Mouse (Mus musculus): ENCODE measurements around the gene Cntn5. TPM values are rescaled to one million over a fixed set of nuclear protein-coding genes. Genes with fewer than 3 reads are reported as not detected.

The Cntn5 gene
- polyA plus RNA-seq, 1 experiment = not detected

- H3K4me2 ChIP-seq (ENCODE audit: low read depth) = no peak overlapping the region
- H3K79me2 ChIP-seq (ENCODE audit: control insufficient read depth, insufficient read depth) = no peaks in the 10 kb centered on the region
- no peak for TF ChIP-seq REST (IDR thresholded peaks at IDR 0.05; ENCODE audit: insufficient read depth, insufficient read length)
- no peak for TF ChIP-seq USF1 (IDR thresholded peaks at IDR 0.05; ENCODE audit: low read depth)
- TF ChIP-seq TCF3 (IDR thresholded peaks at IDR 0.05; ENCODE audit: insufficient read length, low read depth) = no peak
- no peak for TF ChIP-seq TCF12 (IDR thresholded peaks at IDR 0.05; ENCODE audit: insufficient read depth, poor library complexity, severe bottlenecking)
- TF ChIP-seq POLR2A (IDR thresholded peaks at IDR 0.05; ENCODE audit: insufficient read length, low read depth) = no peak
- no peak for TF ChIP-seq E2F4 (IDR thresholded peaks at IDR 0.05; ENCODE audit: insufficient read depth)
- H3K27me3 ChIP-seq (ENCODE audit: control insufficient read depth, insufficient read depth, insufficient read length) = no peaks in the 10 kb centered on the region
- no peak overlapping the region for H3K4me3 ChIP-seq
- H3K36me3 ChIP-seq (ENCODE audit: control insufficient read depth, insufficient read depth) = no peaks in the 10 kb centered on the region
- H3ac ChIP-seq (ENCODE audit: control insufficient read depth, insufficient read length) = no peak overlapping the region
Observed at GRCm38 (mm10) chr9:9673277-9674049, 1231.1 kb downstream of the Cntn5 start.

GRCm38 (mm10) chr9:9653463-9653862 lies 1251.1 kb downstream of the Cntn5 start:
- Histone ChIP-seq H3K36me3 (ENCODE audit: control insufficient read depth, insufficient read depth) (no peaks in the 10 kb centered on the region), H3K4me2 (ENCODE audit: low read depth) (no peak overlapping the region), H3K4me3 (no peak overlapping the region), H3ac (ENCODE audit: control insufficient read depth, insufficient read length) (no peak overlapping the region), H3K79me2 (ENCODE audit: control insufficient read depth, insufficient read depth) (no peaks in the 10 kb centered on the region), H3K27me3 (ENCODE audit: control insufficient read depth, insufficient read depth, insufficient read length) (no peaks in the 10 kb centered on the region)
- no peak for TF ChIP-seq MAX (IDR thresholded peaks at IDR 0.05; ENCODE audit: low read depth)
- TF ChIP-seq MYOG (IDR thresholded peaks at IDR 0.05; ENCODE audit: control insufficient read depth in 1 of 3, insufficient read depth in 1 of 3, insufficient read length in 2 of 3, low read depth in 2 of 3) = no peak
- TF ChIP-seq MYOD1 (IDR thresholded peaks at IDR 0.05; ENCODE audit: control insufficient read depth in 1 of 3, insufficient read length in 2 of 3, low read depth in 2 of 3) = no peak
- no peak for TF ChIP-seq CEBPB (IDR thresholded peaks at IDR 0.05; ENCODE audit: insufficient read depth, poor library complexity, severe bottlenecking)
- no peak for TF ChIP-seq SRF (IDR thresholded peaks at IDR 0.05; ENCODE audit: control insufficient read depth, insufficient read length, low read depth)
- TF ChIP-seq USF1 (IDR thresholded peaks at IDR 0.05; ENCODE audit: low read depth) = no peak
- TF ChIP-seq POLR2AphosphoS2 (IDR thresholded peaks at IDR 0.05; ENCODE audit: insufficient read length, low read depth) = no peak
- no peak for TF ChIP-seq POLR2A (IDR thresholded peaks at IDR 0.05; ENCODE audit: insufficient read length, low read depth)
- TF ChIP-seq TCF3 (IDR thresholded peaks at IDR 0.05; ENCODE audit: insufficient read length, low read depth) = no peak
- TF ChIP-seq E2F4 (IDR thresholded peaks at IDR 0.05; ENCODE audit: insufficient read depth) = no peak
- no peak for TF ChIP-seq REST (IDR thresholded peaks at IDR 0.05; ENCODE audit: insufficient read depth, insufficient read length)
- no peak for TF ChIP-seq TCF12 (IDR thresholded peaks at IDR 0.05; ENCODE audit: insufficient read depth, poor library complexity, severe bottlenecking)

GRCm38 (mm10) chr9:9647361-9647760 lies 1257.2 kb downstream of the Cntn5 start:
- H3K4me2 ChIP-seq (ENCODE audit: low read depth) = no peak overlapping the region
- H3K27me3 ChIP-seq (ENCODE audit: control insufficient read depth, insufficient read depth, insufficient read length) = no peaks in the 10 kb centered on the region
- H3K36me3 ChIP-seq (ENCODE audit: control insufficient read depth, insufficient read depth) = no peaks in the 10 kb centered on the region
- no peak overlapping the region for H3K4me3 ChIP-seq
- TF ChIP-seq REST (IDR thresholded peaks at IDR 0.05; ENCODE audit: insufficient read depth, insufficient read length) (no peak), USF1 (IDR thresholded peaks at IDR 0.05; ENCODE audit: low read depth) (no peak), MYOD1 (IDR thresholded peaks at IDR 0.05; ENCODE audit: control insufficient read depth in 1 of 3, insufficient read length in 2 of 3, low read depth in 2 of 3) (no peak), TCF12 (IDR thresholded peaks at IDR 0.05; ENCODE audit: insufficient read depth, poor library complexity, severe bottlenecking) (no peak), CEBPB (IDR thresholded peaks at IDR 0.05; ENCODE audit: insufficient read depth, poor library complexity, severe bottlenecking) (no peak), E2F4 (IDR thresholded peaks at IDR 0.05; ENCODE audit: insufficient read depth) (no peak), TCF3 (IDR thresholded peaks at IDR 0.05; ENCODE audit: insufficient read length, low read depth) (no peak), MAX (IDR thresholded peaks at IDR 0.05; ENCODE audit: low read depth) (no peak)
- H3K79me2 ChIP-seq (ENCODE audit: control insufficient read depth, insufficient read depth) = no peaks in the 10 kb centered on the region
- H3ac ChIP-seq (ENCODE audit: control insufficient read depth, insufficient read length) = no peak overlapping the region

- Histone ChIP-seq H3K79me2 (ENCODE audit: control insufficient read depth, insufficient read depth) (no peaks in the 10 kb centered on the region), H3K4me2 (ENCODE audit: low read depth) (no peak overlapping the region), H3K4me3 (no peak overlapping the region), H3ac (ENCODE audit: control insufficient read depth, insufficient read length) (no peak overlapping the region), H3K27me3 (ENCODE audit: control insufficient read depth, insufficient read depth, insufficient read length) (no peaks in the 10 kb centered on the region), H3K36me3 (ENCODE audit: control insufficient read depth, insufficient read depth) (no peaks in the 10 kb centered on the region)
- no peak for TF ChIP-seq E2F4 (IDR thresholded peaks at IDR 0.05; ENCODE audit: insufficient read depth)
- no peak for TF ChIP-seq MYOD1 (IDR thresholded peaks at IDR 0.05; ENCODE audit: control insufficient read depth in 1 of 3, insufficient read length in 2 of 3, low read depth in 2 of 3)
- no peak for TF ChIP-seq TCF3 (IDR thresholded peaks at IDR 0.05; ENCODE audit: insufficient read length, low read depth)
- no peak for TF ChIP-seq POLR2A (IDR thresholded peaks at IDR 0.05; ENCODE audit: insufficient read length, low read depth)
- TF ChIP-seq POLR2AphosphoS2 (IDR thresholded peaks at IDR 0.05; ENCODE audit: insufficient read length, low read depth) = no peak
- TF ChIP-seq MAX (IDR thresholded peaks at IDR 0.05; ENCODE audit: low read depth) = no peak
- TF ChIP-seq USF1 (IDR thresholded peaks at IDR 0.05; ENCODE audit: low read depth) = no peak
- TF ChIP-seq REST (IDR thresholded peaks at IDR 0.05; ENCODE audit: insufficient read depth, insufficient read length) = no peak
- TF ChIP-seq CEBPB (IDR thresholded peaks at IDR 0.05; ENCODE audit: insufficient read depth, poor library complexity, severe bottlenecking) = no peak
- TF ChIP-seq TCF12 (IDR thresholded peaks at IDR 0.05; ENCODE audit: insufficient read depth, poor library complexity, severe bottlenecking) = no peak
- no peak for TF ChIP-seq SRF (IDR thresholded peaks at IDR 0.05; ENCODE audit: control insufficient read depth, insufficient read length, low read depth)
Observed at GRCm38 (mm10) chr9:9646276-9646675, 1258.3 kb downstream of the Cntn5 start.

Measured in myocyte (in vitro differentiated cells).